9 mouse cellular contexts compared by ENCODE assay signal in genomic region chr15:86236252-86236651, GRCm38 (mm10). TPM values are rescaled to one million over a fixed set of nuclear protein-coding genes. Genes with fewer than 3 reads are reported as not detected.
DNase-seq lines count a peak whose midpoint lies in the region; ATAC-seq lines count a peak whose summit lies in the region.
"Had no signal": no experiment of that assay in that cellular context is flagged by ENCODE, and none has a peak within 500 bp of the region (broad histone marks: within the 10 kb centered on the region; RNA-seq: fewer than 3 reads in every experiment).

No protein-coding gene starts in this region.

- no peak overlapping the region for H3K9ac ChIP-seq in forebrain, embryonic 16.5 days (replicated peaks; ENCODE audit: low read depth, low read length)
- no peak overlapping the region for H3K9ac ChIP-seq in midbrain, embryonic 11.5 days (ENCODE audit: low read length)
- no peak overlapping the region for H3K9ac ChIP-seq in midbrain, embryonic 13.5 days (replicated peaks)
- H3K9ac ChIP-seq: midbrain, embryonic 12.5 days had no signal

- H3K4me1 ChIP-seq in forebrain, embryonic 10.5 days: no peaks in the 10 kb centered on the region
- H3K4me1 ChIP-seq in forebrain, embryonic 16.5 days (replicated peaks; ENCODE audit: control insufficient read depth, insufficient read depth, low read length): peaks cover 6% of the 10 kb centered on the region
- H3K4me1 ChIP-seq in midbrain, embryonic 11.5 days (ENCODE audit: control insufficient read depth, insufficient read depth, low read length): no peaks in the 10 kb centered on the region
- peaks cover 8% of the 10 kb centered on the region for H3K4me1 ChIP-seq in midbrain, embryonic 13.5 days (replicated peaks)
- H3K4me1 ChIP-seq: midbrain, embryonic 12.5 days had no signal

- no peak overlapping the region for H3K27ac ChIP-seq in forebrain, embryonic 10.5 days
- no peak overlapping the region for H3K27ac ChIP-seq in forebrain, embryonic 16.5 days (ENCODE audit: low read length)
- H3K27ac ChIP-seq in midbrain, embryonic 11.5 days (ENCODE audit: low read depth, low read length): no peak overlapping the region
- no peak overlapping the region for H3K27ac ChIP-seq in midbrain, embryonic 13.5 days
- H3K27ac ChIP-seq: midbrain, embryonic 12.5 days had no signal

- 49% methylated on average over 4 of the region's 4 CpGs for WGBS in forebrain, embryonic 10.5 days
- WGBS in forebrain, embryonic 16.5 days: 34% methylated on average over 4 of the region's 4 CpGs
- WGBS in midbrain, embryonic 11.5 days: 45% methylated on average over 4 of the region's 4 CpGs
- WGBS in midbrain, embryonic 13.5 days: 36% methylated on average over 4 of the region's 4 CpGs

- H3K4me2 ChIP-seq in forebrain, embryonic 16.5 days (ENCODE audit: low read length): no peak overlapping the region
- no peak overlapping the region for H3K4me2 ChIP-seq in midbrain, embryonic 11.5 days
- H3K4me2 ChIP-seq in midbrain, embryonic 13.5 days (replicated peaks): no peak overlapping the region
- H3K4me2 ChIP-seq: midbrain, embryonic 12.5 days had no signal

- H3K4me3 ChIP-seq in forebrain, embryonic 10.5 days: no peak overlapping the region
- no peak overlapping the region for H3K4me3 ChIP-seq in forebrain, embryonic 16.5 days (replicated peaks; ENCODE audit: low read length)
- H3K4me3 ChIP-seq in midbrain, embryonic 11.5 days (ENCODE audit: low read depth, low read length): no peak overlapping the region
- no peak overlapping the region for H3K4me3 ChIP-seq in midbrain, embryonic 13.5 days (replicated peaks)
- H3K4me3 ChIP-seq: midbrain, embryonic 12.5 days had no signal

- no peaks in the 10 kb centered on the region for H3K9me3 ChIP-seq in forebrain, embryonic 10.5 days
- no peaks in the 10 kb centered on the region for H3K9me3 ChIP-seq in forebrain, embryonic 16.5 days (ENCODE audit: control insufficient read depth, low read length)
- no peaks in the 10 kb centered on the region for H3K9me3 ChIP-seq in midbrain, embryonic 11.5 days (ENCODE audit: control insufficient read depth, low read length)
- no peaks in the 10 kb centered on the region for H3K9me3 ChIP-seq in midbrain, embryonic 13.5 days
- H3K9me3 ChIP-seq: midbrain, embryonic 12.5 days had no signal

- no peaks in the 10 kb centered on the region for H3K27me3 ChIP-seq in forebrain, embryonic 10.5 days (ENCODE audit: poor library complexity, severe bottlenecking)
- no peaks in the 10 kb centered on the region for H3K27me3 ChIP-seq in forebrain, embryonic 16.5 days (replicated peaks; ENCODE audit: control insufficient read depth, insufficient read depth, low read length)
- no peaks in the 10 kb centered on the region for H3K27me3 ChIP-seq in midbrain, embryonic 11.5 days (ENCODE audit: control insufficient read depth, insufficient read depth, low read length)
- no peaks in the 10 kb centered on the region for H3K27me3 ChIP-seq in midbrain, embryonic 13.5 days
- no peaks in the 10 kb centered on the region for H3K27me3 ChIP-seq in splenic B cell, adult 2 months (ENCODE audit: control insufficient read depth, insufficient read depth, low read length, poor library complexity, severe bottlenecking)
- H3K27me3 ChIP-seq: midbrain, embryonic 12.5 days had no signal

- H3K36me3 ChIP-seq in forebrain, embryonic 10.5 days (replicated peaks): peaks cover 3% of the 10 kb centered on the region; the same call in 1 of the 2 replicates
- H3K36me3 ChIP-seq in forebrain, embryonic 16.5 days (ENCODE audit: control insufficient read depth, insufficient read depth): no peaks in the 10 kb centered on the region; the same call in none of the 2 replicates
- H3K36me3 ChIP-seq in midbrain, embryonic 11.5 days (ENCODE audit: control insufficient read depth, insufficient read depth, low read length): no peaks in the 10 kb centered on the region
- H3K36me3 ChIP-seq in midbrain, embryonic 13.5 days: peaks cover 18% of the 10 kb centered on the region
- H3K36me3 ChIP-seq in splenic B cell, adult 2 months (ENCODE audit: control insufficient read depth, insufficient read depth, low read length, poor library complexity, severe bottlenecking): no peaks in the 10 kb centered on the region

- ATAC-seq in forebrain, embryonic 16.5 days: no peak
- no peak for ATAC-seq in midbrain, embryonic 11.5 days (ENCODE audit: low FRiP score)
- ATAC-seq in midbrain, embryonic 13.5 days: no peak
- peak; percentile 68 for ATAC-seq in megakaryocyte, adult 5-6 weeks (ENCODE audit: poor library complexity, severe bottlenecking)

- peak; percentile 40 for DNase-seq in forebrain, embryonic 10.5 days (ENCODE audit: extremely low spot score, low spot score)
- DNase-seq in midbrain, embryonic 11.5 days (ENCODE audit: low spot score, missing footprints): peak; percentile 90
- DNase-seq in cerebellum, adult 9-11 months: peak; percentile 72
- peak; percentile 73 for DNase-seq in induced T-regulatory cell, adult 2 months (ENCODE audit: low read depth)
- DNase-seq in splenic B cell, adult 2 months (ENCODE audit: low read depth, low spot score): peak; percentile 74

RNA-seq across cellular contexts. Expression of gene Tbc1d22a, which starts 22.0 kb away (rescaled TPM):
- 9.5 and 10.8 TPM in 2 replicates for polyA plus RNA-seq in forebrain, embryonic 10.5 days (2016; fragmentation: Nextera tagmentation; extraction: Ambion mirVana)
- polyA plus RNA-seq in forebrain, embryonic 16.5 days (2015; fragmentation: Nextera tagmentation; extraction: Ambion mirVana): 11.6 and 13.4 TPM in 2 replicates
- polyA plus RNA-seq in midbrain, embryonic 11.5 days (2014; fragmentation: Nextera tagmentation; extraction: Ambion mirVana): 6.7 and 8.1 TPM in 2 replicates
- polyA plus RNA-seq in midbrain, embryonic 13.5 days (2015; fragmentation: Nextera tagmentation; extraction: Ambion mirVana): 13.4 and 13.6 TPM in 2 replicates
- total RNA-seq in megakaryocyte, adult 5-6 weeks (2015): 12.9 and 13.3 TPM in 2 replicates
- total RNA-seq in megakaryocyte, adult 5-6 weeks (2017): 19.0 and 24.1 TPM in 2 replicates

RNA-seq across cellular contexts. Expression of gene Cerk, which starts 50.3 kb away (rescaled TPM):
- 10.7 and 10.9 TPM in 2 replicates for polyA plus RNA-seq in forebrain, embryonic 10.5 days (2016; fragmentation: Nextera tagmentation; extraction: Ambion mirVana)
- polyA plus RNA-seq in forebrain, embryonic 16.5 days (2015; fragmentation: Nextera tagmentation; extraction: Ambion mirVana): 23.4 and 23.8 TPM in 2 replicates
- 17.3 and 19.9 TPM in 2 replicates for polyA plus RNA-seq in midbrain, embryonic 11.5 days (2014; fragmentation: Nextera tagmentation; extraction: Ambion mirVana)
- 20.6 and 22.3 TPM in 2 replicates for polyA plus RNA-seq in midbrain, embryonic 13.5 days (2015; fragmentation: Nextera tagmentation; extraction: Ambion mirVana)
- total RNA-seq in megakaryocyte, adult 5-6 weeks (2015): 22.7 and 24.4 TPM in 2 replicates
- total RNA-seq in megakaryocyte, adult 5-6 weeks (2017): 35.4 and 41.2 TPM in 2 replicates

Comparison
In these comparisons a context has a peak if more than half of its experiments do, and no peak if none do; other contexts are left out.
1. DNase-seq: peak in every context shown above with its lines; median percentile 90 in midbrain, embryonic 11.5 days; 74 in splenic B cell, adult 2 months; 73 in induced T-regulatory cell, adult 2 months; 72 in cerebellum, adult 9-11 months; 40 in forebrain, embryonic 10.5 days.